Mouse (Mus musculus) kidney, postnatal 10 days (tissue): ENCODE measurements around the gene Tnf.

ENCODE experiments used
- DNase-seq: peaks from one replicate; pipeline ENCODE4 v3.0.0; 2021; ENCODE audit warnings: mixed read lengths

The Tnf gene

DNA sequence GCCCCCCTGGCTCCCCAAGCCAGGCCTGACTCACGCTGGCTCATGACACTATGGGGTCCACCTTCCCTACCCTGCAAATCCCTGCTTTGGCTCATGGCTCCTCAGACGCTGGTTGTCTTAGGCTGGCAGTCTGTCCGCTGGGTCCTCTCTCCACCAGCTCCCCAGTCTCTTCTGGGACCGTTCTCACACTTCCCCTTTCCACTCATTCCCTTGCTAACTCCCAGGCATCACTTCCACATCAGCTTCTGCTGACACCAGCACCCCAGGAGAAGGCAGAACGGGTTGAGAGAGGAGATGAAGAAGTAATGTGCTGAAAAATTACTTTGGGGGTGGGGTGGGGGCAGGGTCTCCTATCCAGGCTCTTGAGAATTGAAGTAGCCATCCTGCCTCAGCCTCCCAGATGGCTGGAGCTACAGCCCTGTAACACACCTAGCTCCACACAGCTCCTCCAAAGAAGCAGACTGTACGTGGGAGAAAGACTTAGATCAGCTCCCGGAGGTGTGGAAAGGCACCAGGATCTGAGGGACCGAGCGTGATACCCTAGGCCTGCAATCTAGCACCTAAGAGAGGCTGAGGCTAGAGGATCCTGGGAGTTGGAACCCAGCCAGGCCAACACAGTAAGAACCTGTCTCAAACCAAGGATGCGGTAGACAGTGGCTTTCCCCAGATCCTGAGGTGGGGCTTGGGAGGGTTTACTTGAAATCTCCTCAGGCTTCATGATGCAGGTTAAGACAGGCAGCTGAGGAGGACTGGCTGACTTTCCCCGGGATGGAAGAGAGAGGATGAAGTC lies 29.2 kb downstream of the Tnf start:
- DNase-seq, result no peak

GRCm38 (mm10) chr17:35168541-35169207 lies 33.1 kb downstream of the Tnf start:
- DNase-seq, result no peak

GRCm38 (mm10) chr17:35167794-35168193 lies 34.0 kb downstream of the Tnf start:
- no peak for DNase-seq

DNA sequence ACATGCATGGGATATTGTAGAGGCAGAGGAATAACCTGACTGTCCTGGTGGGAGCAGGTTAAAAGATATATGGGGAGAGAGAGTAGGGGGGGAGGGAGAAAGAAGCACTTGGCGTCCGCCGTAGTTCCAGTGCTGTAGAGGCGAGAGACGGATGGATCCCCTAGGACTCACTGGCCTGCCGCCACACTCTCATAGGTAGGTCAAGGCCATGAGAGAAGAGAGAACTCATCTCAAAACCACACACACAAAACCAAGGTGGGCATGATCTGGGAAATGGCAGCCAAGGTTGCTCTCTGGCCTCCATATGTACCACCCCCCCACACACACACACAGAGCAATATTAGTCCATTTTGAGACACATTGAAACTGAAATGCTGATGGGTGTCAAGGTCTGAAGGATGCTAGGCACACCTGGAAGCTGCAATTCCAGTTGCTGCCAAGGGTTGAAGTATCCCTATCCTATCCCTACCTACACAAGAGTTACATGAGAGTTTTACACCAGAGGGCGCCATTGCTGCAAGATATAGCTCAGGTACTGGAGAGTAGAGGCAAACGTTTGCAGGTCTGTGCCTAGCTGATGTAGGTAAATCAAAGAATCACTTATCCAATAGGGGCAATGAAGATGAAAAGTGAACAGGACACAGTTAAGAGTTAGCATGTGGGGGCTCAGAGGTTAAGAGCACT lies 35.3 kb downstream of the Tnf start:
- peak; percentile 81 for DNase-seq

- no peak for DNase-seq
Observed at GRCm38 (mm10) chr17:35165451-35166155, 36.2 kb downstream of the Tnf start.

GRCm38 (mm10) chr17:35164568-35165450 lies 37.0 kb downstream of the Tnf start, which contains the start of gene Prrc2a:
Gene Prrc2a (minus strand): TSS chr17:35164897.
- peak; percentile 99 for DNase-seq

DNA sequence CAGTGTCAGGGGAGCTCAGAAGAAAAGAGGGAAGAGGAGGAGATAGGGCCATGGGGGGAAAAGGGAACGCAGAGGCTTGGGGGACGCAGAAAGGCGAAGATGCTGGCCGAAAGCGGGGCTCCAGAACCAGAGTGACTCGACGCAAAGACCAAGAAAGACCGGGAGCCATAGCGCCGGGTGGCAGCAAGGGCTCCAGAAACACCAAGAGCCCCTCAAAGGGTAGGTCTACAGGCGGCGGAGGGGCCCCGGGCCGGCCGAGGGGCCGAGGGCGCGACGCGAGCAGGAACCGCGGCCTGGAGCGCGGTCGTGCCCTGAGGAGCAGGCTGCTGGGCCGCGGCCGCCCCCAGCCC lies 37.6 kb downstream of the Tnf start:
- DNase-seq, result peak; percentile 47

GRCm38 (mm10) chr17:35163326-35164081 lies 38.3 kb downstream of the Tnf start:
- DNase-seq, result no peak

GRCm38 (mm10) chr17:35162730-35163129 lies 39.1 kb downstream of the Tnf start:
- peak; percentile 60 for DNase-seq

- DNase-seq, result no peak
Observed at GRCm38 (mm10) chr17:35162121-35162520, 39.7 kb downstream of the Tnf start.

DNA sequence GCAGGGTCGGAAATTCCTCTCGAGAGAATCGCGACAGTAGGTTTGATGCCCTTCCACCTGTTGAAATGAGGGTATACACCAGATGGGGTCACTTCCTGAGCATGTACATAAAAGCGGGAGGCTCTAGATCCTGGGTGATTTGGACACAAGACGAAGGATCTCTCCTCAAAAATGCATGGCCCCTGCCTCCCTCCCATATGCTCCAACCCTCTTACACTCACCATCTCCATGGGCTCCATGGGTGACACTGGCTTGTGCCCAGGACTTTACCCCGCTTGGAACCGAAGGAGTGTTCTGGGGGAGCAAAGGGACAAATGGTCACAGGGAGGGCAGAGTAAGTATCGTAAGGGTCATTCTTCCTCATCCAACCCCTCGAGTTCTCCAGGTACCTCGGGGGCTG lies 40.4 kb downstream of the Tnf start:
- DNase-seq, result no peak

DNA sequence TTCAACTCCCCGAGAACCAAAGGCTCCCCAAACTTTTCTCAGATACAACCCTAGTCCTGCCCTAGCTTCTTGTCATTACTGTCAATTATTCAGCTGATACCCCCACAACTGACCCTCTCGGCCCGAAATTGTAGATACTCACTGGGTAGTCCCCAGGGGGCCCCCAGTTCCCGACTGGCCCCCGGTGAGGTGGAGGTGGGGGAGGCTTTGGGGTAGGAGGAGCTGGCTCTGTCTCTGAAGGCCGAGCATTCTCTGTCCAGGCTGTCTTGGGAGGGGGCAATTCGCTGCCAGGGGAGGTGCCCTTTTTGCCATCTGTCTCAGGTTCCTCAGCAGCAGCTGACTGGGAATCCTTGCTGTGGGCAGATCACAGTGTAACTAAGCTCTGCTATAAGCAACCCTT lies 42.2 kb downstream of the Tnf start:
- DNase-seq, result no peak

- no peak for DNase-seq
Observed at GRCm38 (mm10) chr17:35158850-35159593, 42.8 kb downstream of the Tnf start.

- DNase-seq, result no peak
Observed at GRCm38 (mm10) chr17:35157661-35158175, 44.1 kb downstream of the Tnf start.

DNA sequence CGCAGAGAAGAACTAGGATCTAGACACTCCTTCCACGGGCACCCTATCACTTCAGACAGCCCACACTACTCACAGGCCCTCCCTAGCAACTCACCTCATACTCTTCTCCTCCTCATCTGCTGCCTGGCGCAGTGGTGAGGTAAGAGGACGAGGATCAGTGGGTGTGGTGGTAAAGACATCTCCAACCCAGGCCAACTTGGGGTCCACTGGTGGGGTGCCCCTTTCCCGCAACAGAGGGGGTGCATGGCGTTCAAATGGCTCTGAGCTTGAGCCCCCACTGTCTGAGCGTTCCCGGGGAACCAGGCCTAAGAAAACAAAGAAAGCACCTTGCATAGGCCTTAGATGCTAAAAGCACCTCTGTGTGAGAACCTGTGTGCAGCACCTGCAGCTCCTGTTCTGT lies 44.6 kb downstream of the Tnf start:
- no peak for DNase-seq

DNA sequence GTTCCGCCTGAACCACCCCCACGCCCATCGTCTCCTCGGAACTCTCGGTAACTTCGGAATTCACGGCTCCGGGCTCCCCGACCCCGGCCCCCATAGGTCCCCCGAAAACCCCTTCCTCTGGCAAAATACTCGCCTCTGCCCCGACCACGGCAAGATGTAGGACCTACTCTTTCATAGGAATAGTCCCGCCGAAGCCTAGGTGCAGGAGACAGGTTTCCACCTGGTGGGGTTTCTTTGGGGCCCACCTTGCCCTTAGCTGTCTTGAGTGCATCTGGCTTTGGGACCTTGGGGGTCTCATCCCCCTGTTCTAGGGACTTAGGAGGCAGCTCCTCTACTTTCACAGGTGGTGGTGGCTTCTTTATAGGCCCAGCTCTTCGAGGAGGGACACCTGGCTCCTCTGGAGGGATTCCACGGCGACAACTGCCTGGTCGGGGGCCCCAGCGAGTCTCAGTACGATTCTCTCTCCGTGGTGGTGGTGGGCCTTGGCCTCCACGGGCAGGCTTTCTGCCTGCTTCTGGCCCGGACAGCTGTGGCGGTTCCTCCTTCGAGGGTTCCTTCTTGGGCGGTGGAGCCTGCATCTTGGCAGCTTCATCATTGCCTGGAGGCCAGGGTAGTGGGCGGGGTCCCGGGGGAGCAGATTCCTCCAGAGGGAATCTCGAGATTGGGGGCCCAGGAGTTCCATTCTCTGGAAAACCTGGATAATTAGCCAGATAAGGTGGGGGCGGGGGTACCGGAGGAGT lies 45.2 kb downstream of the Tnf start:
- no peak for DNase-seq

GRCm38 (mm10) chr17:35155451-35155850 lies 46.4 kb downstream of the Tnf start:
- DNase-seq, result no peak

DNA sequence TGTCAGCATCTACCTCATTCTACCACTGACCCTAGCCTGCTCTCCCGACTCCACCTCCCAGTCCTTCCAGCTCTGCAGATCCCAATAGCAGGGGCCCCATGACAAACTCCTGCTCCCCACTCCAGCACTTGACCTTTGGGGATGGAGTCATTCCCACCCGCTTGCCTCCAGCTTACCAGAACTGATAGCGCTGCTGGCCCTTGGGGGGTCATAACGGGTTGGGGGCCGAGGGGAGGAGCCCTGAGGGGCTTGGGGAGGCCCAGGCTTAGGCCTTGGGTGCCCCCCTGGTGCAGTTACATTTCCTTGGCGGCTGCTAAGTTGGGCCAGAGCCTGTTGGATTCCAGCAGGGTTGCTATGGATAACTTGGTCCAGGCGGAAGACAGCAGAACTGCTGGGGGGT lies 47.2 kb downstream of the Tnf start:
- no peak for DNase-seq

DNA sequence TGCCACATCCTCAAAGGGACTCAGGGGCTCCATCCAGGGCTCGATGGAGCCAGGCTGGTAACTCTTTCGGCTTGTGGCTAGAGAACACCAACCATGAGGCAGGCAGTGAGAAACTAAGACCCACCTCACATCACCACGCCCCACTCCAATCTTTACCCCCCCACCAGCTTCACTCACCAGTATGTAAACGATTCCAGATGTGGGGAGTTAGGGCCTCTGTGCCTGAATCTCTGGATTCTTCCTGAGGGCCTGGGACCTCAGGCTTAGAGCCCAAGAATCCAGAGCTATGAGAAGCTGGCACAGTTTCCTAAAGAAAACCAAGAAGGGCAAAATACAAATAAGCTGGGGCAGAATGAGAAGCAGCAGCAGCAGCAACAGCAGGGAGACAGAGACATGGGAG lies 47.9 kb downstream of the Tnf start:
- no peak for DNase-seq

- no peak for DNase-seq
Observed at GRCm38 (mm10) chr17:35153077-35153476, 48.7 kb downstream of the Tnf start.
